Mouse (Mus musculus) megakaryocyte-erythroid progenitor cell, adult 5-6 weeks (primary cell): ENCODE results near the gene Gde1. TPM values are rescaled to one million over a fixed set of nuclear protein-coding genes. Genes with fewer than 3 reads are reported as not detected.

Source experiments
- ATAC-seq: replicated peaks from 2 replicates; pipeline ENCODE4 v1.8.0; 2016; ENCODE audit warnings: mild to moderate bottlenecking, inconsistent platforms; ENCODE audit not compliant: severe bottlenecking, poor library complexity, low FRiP score, low TSS enrichment
- total RNA-seq, 2 experiments: library from RNA; stranded (forward) in 1 of 2; stranded (reverse) in 1 of 2; fragments of 200-1000, 215-1000 nt in 1 of 2; fragments of >200 nt in 1 of 2; fragmentation: Nextera tagmentation in 1 of 2; gene quantifications; 2 replicates each; pipeline ENCODE4 v1.2.3; 2014 to 2017

The Gde1 gene
- 30.4 and 54.3 TPM in 2 replicates for total RNA-seq (2014; fragmentation: Nextera tagmentation)
- total RNA-seq (2017) = 24.3 and 28.3 TPM in 2 replicates

DNA sequence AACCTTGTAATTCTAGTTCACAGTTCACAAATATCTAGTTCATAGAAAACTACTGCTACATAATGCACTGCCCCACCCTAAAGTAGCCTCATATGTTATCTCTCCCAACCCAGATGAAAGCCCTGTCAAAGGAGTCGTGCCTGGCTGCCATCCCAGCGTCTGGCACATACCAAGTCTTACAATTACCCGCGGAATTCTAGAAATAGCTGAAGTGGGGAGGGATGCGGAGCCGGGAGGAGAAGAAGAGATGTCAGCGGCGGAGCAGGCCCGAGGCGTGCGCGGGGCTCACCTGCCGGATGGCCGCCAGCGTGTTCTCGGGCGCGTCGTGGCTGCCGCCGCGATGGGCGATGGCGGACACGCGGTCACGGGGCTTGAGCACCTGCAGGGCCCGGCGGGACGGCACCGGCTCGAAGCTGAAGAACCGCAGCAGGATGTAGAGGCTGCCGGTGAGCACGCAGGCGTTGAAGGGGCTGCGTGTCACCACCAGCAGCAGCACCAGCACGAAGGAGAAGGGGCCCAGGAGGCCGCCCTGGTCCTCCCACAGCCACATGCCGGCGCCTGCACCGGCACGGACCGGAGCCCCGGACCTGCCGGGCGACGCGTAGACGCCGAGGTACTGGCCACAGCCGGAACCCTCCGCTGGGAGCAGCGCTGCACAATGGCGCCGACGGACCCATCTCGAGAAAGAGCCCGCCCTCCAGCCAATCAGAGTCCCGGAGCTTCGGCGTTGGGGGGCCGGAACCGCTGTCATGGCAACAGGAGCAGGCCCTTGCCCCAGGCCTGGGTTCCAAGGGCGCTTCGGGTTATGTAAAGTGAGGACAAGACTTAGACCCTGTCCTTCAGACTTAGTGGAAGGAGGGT is at the start of gene Gde1:
Gde1 (minus strand) TSS at position 678 of the 861 bp plus-strand sequence.
- peak; percentile 81 for ATAC-seq

DNA sequence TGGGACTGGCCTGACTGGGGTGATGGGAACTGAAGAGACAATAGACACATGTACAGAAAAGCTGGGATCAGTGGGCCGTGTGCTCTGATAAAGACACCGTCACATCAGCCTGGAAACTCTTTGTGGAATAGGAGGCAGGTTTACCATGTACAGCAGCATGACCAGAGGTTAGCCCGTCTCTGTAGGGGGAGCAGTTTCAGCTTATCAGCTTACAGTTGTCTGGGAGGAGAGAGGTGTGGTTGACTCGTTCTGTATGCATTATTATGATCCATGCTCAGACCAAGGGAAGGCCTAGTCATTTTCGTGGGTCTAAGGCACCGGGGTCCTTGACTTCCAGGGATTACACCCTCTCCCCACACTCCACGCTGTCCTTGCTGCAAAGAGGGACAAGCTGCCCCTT is 46.0 kb upstream of the Gde1 start:
- ATAC-seq = peak; percentile 64

- no peak for ATAC-seq
Observed at GRCm38 (mm10) chr7:118749706-118750105, 44.1 kb upstream of the Gde1 start.

DNA sequence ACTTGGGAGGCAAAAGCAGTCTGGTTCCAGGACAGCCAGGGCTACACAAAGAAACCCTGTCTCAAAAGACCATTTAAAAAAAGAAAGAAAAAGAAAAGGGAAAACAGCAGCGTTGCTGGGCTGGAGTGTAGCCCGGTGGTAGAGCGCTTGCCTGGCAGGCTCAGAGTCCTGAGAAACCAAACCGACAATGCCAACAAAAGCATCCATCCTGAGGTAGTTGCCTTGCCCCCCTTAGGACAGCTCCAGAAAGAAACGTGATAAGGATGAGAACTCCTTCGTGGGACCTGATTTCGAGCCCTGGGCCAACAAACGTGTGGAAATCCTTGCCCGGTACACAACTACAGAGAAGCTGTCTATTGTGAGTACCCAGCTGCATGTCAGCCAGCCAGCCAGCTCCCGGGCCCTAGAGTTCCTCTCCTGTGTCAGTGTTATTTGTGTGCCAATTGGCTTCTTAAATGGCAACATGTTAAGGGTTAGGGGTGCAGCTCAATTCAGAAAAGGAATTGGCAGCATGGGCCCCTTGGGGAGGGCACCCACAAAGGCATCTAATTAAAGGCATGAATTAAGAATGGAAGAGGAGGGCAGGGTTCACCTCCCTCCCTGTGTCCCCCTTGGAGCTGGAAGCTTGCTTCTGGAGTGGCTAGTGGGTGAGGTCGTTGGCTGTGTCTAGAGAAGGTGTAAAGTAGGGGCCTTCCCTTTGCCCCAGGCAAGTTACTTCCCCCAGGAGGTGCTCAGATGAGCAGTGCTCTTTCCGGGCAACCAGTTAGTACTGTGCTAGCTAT is 42.5 kb upstream of the Gde1 start:
- no peak for ATAC-seq

DNA sequence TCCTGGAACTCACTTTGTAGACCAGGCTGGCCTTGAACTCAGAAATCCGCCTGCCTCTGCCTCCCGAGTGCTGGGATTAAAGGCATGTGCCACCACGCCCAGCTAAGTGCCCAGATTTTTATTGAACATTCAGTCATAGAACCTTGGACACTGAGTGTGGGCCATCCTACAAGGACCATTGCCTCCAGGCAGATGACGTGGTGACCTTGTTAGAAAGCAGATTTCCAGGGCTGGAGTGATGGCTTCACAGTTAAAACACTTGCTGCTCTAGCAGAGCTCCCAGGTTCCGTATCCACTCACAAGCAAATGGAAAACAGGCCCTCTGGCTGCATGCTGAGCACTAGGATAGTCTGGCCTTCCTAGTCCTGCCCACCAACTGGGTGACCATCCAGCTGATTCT is 39.2 kb upstream of the Gde1 start:
- no peak for ATAC-seq

DNA sequence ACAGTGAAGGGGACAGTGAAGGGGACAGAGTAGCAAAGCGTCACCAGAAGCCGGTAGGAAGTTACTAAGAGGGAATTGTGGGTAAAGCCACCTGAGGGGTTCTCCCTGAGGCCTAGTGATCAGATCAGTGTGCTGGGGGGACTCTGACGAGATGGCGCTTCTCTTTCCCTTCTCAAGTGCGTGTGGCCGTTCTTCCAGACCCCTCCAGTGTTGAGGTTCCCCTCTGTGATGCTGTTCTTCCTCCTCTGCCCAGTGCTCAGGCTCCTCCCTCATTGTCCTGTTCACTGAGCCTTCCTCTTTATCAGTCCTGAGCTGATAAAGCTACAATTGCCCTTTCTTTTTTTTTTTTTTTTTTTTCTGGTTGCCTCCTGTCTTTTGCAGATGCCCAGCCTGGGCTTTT is 36.7 kb upstream of the Gde1 start:
- ATAC-seq = peak; percentile 36

DNA sequence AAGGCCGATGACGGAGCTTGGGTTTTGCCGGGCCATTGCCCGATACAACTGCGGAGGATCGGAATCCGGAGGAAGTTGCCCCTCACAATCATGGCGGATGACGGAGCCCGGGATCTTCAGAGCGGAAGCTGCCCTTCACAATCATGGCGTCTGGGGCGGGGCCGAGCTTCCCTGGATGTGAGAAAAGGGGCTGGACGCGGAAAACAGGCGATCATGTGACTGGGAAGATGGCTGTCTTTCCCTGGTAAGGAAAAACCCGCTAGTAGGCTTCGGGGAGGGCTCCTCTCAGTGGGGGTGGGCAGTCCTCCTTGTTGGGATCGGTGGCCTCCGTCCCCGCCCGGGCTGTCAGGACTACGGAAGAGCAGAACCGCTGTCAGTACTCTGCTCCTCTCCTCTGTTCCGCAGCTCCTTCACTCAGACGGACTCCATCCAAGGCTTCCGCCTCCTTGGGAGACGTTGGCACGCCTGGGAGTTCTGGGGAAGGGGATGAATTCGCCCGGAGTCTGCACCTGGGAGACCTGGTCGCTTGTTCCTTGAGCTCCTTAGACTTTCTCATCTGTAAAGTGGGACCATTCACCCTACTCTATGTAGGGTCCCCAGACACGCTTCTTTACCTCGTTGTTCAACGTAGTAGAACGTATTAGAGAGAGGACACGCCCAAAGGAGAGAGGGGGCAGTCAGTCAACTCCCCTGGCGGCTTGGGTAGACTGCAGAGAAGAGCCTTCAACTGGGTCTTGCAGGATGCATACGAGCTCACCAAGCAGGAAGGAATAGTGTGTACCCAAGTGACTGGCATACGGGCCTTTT is 35.2 kb upstream of the Gde1 start:
- ATAC-seq = peak; percentile 92

DNA sequence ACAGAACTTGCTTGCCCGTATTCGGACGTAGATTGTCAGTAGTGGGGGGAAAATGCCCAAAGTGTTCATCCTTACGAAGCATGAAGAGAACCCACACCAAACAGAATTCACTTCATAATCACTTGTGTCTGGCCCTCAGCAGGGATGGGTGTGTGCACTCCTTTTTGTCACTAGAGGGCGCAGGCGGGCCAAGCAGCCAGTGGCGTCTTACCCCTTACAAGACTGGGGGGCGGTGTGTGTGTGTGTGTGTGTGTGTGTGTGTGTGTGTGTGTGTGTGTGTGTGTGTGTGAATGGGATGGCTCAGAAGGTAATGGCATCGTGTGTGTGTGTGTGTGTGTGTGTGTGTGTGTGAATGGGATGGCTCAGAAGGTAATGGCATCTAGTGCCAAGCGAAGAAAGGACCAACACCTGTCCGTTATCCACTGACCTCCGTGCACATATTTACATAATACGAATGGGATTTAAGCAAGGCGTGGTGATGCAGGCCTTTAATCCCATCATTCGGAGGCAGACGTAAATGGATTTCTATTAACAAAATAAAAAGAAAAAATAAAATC is 34.5 kb upstream of the Gde1 start, which contains the start of gene Vps35l:
Vps35l (plus strand) TSS at position 252 of the 557 bp plus-strand sequence.
- ATAC-seq = peak; percentile 74

- no peak for ATAC-seq
Observed at GRCm38 (mm10) chr7:118738730-118739129, 33.2 kb upstream of the Gde1 start.

- ATAC-seq = no peak
Observed at GRCm38 (mm10) chr7:118733225-118733624, 27.6 kb upstream of the Gde1 start.

DNA sequence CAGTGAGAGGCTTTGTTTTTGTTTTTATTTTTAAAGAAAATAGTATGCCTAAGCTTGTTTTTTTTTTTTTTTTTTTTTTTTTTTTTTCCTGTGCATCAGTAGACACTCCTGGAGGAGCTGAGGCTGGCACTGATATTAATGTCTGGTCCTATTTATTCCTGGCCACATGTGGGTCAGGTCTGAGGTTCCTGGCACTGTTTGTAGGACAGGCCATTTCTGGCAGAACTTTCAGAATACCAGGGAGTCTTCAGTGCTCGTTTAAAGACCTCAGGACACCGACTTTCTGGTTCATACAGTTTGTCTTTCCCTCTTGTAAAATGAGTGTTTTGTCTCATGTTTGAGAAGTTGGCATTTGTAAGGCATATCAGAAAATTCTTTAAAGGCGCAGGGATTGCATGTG is 26.2 kb upstream of the Gde1 start:
- ATAC-seq = no peak

GRCm38 (mm10) chr7:118728846-118729587 is 23.4 kb upstream of the Gde1 start:
- peak; percentile 63 for ATAC-seq

- ATAC-seq = no peak
Observed at GRCm38 (mm10) chr7:118725459-118725858, 19.9 kb upstream of the Gde1 start.

GRCm38 (mm10) chr7:118723927-118724326 is 18.3 kb upstream of the Gde1 start:
- no peak for ATAC-seq

- ATAC-seq = no peak
Observed at GRCm38 (mm10) chr7:118718066-118718465, 12.5 kb upstream of the Gde1 start.

- ATAC-seq = no peak
Observed at GRCm38 (mm10) chr7:118714873-118715272, 9.3 kb upstream of the Gde1 start.

DNA sequence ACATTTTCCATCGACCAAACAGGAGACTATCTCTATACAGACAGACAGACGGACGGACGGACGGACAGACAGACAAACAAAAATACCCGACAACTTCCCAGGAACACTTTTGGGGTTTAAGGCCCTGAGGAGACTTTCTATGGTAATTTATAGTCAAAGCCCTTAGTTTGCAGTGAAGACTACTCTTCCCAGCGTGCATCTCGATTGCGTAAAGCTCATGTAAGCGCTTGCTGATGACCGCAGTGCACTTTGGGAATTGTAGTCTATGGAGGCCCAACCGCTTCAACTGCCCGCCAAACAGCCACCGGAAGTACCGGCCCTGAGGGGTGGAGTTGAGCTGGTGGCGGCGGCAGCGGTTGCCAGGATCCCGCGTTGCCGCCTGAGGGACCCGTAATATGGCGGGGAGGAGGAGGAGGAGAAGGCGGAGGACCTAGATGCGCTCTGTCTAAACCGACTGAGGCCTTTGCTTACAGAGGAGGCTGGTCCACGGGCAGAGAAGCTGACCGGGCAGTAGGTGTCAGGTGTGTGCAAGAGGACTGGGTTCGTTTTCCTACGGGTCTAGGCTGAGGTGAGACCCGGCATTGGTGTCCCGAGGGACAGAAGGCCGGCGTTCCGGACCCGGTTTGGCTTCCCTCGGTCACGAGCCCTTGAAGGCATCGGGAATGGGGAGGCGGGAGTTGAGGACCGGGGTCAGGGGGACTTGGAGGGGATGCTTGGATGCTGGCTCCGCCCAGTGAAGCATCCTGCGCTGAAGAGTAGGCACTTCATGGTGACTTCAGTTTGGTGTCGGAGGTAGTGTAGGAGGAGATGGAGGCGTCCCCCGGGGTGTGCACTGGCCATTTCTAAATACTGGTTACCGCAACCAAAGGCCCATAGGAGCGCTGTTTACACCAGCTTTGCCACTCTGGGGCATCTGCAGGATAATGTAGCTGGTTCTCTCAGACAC is 6.9 kb upstream of the Gde1 start, which contains the start of gene Ccp110:
Ccp110 (plus strand) TSS at position 325 of the 946 bp plus-strand sequence.
- ATAC-seq = peak; percentile 98

GRCm38 (mm10) chr7:118710776-118711175 is 5.2 kb upstream of the Gde1 start:
- ATAC-seq = no peak
